Mouse (Mus musculus): ENCODE results near the gene Vmn1r233. TPM values are rescaled to one million over a fixed set of nuclear protein-coding genes. Genes with fewer than 3 reads are reported as not detected.

Vmn1r233 gene
- polyA plus RNA-seq (2014; fragmentation: Nextera tagmentation; extraction: Ambion mirVana): not detected in 2 replicates

DNA sequence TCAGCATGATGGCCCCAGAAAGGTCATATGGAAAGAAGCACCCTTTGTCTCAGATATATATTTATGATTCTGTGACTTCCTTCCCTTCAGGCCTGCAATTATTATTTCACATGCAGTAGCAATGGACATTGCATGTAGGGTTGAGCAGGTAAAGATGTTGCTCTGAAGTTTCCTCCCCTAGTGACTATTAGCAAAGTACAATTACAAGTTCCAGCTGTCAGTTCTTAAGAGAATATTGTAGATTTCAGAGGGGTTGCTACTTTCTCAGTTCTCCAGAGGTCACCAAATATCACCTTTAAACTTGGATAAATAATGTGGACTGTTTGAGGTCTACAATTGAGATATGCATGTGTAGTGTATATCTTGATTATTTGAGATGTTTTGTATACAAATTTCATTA, at the start of gene Vmn1r233:
TSS of gene Vmn1r233 (minus strand) at position 101 of the 400 bp plus-strand sequence.
- ATAC-seq (replicated peaks; ENCODE audit: low FRiP score, low TSS enrichment, low read depth): no peak
- H3K4me1 ChIP-seq (replicated peaks; ENCODE audit: control insufficient read depth, insufficient read depth, low read length): no peaks in the 10 kb centered on the region
- no peak within 1 kb of the TSS for H3K27ac ChIP-seq (ENCODE audit: low read depth)
- DNase-seq (ENCODE audit: low spot score): no peak
- H3K4me3 ChIP-seq (ENCODE audit: low read depth, low read length): no peak within 1 kb of the TSS
- H3K36me3 ChIP-seq (ENCODE audit: control insufficient read depth, insufficient read depth, low read length): no peaks in the 10 kb centered on the region
- H3K9ac ChIP-seq (ENCODE audit: low read length): no peak within 1 kb of the TSS
- H3K9me3 ChIP-seq (ENCODE audit: control insufficient read depth, low read length): no peaks in the 10 kb centered on the region
- H3K4me2 ChIP-seq (ENCODE audit: low read length): no peak within 1 kb of the TSS
- no peaks in the 10 kb centered on the region for H3K27me3 ChIP-seq (replicated peaks; ENCODE audit: control insufficient read depth, insufficient read depth, low read length)

DNA sequence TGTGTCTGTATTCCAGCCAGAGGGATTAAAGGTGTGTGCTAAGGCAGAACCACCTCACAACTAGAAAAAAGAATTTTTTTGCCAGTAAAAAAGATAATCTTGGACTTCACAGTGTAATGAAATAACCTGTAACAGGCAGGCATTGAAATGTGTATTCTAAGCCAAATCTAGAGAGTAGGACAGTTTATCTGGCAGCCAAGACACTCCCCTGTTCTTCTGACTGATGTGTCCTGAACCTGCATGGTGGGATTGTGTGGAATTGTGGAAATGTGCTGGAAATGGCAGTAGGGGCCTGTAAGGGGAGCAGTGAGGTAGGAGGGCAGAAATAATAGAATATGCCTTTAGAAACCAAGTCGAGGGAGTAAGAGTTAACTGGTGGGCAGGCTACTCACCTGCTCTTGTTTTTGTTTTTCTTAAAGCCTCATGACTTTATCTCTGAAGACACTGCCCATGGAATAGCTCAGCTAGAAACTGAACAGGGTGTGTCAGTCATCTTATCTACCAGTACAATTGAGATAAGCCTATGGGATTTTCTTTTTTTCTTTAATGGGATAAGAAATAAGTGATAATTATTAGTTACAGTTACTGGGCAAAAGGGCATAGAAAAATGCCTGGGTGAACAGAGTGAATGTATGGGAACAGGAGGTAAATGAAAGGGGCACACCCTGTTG, 22.3 kb upstream of the Vmn1r233 start:
- no peak overlapping the region for H3K27ac ChIP-seq (ENCODE audit: low read depth)
- H3K9ac ChIP-seq (ENCODE audit: low read length): no peak overlapping the region
- H3K27me3 ChIP-seq (replicated peaks; ENCODE audit: control insufficient read depth, insufficient read depth, low read length): no peaks in the 10 kb centered on the region
- H3K4me3 ChIP-seq (ENCODE audit: low read depth, low read length): no peak overlapping the region
- 91% methylated on average over 1 of the region's 1 CpGs for WGBS
- no peaks in the 10 kb centered on the region for H3K4me1 ChIP-seq (replicated peaks; ENCODE audit: control insufficient read depth, insufficient read depth, low read length)
- H3K4me2 ChIP-seq (ENCODE audit: low read length): no peak overlapping the region
- no peaks in the 10 kb centered on the region for H3K9me3 ChIP-seq (ENCODE audit: control insufficient read depth, low read length)
- H3K36me3 ChIP-seq (ENCODE audit: control insufficient read depth, insufficient read depth, low read length): peaks cover 79% of the 10 kb centered on the region
- no peak for ATAC-seq (replicated peaks; ENCODE audit: low FRiP score, low TSS enrichment, low read depth)
- no peak for DNase-seq (ENCODE audit: low spot score)

DNA sequence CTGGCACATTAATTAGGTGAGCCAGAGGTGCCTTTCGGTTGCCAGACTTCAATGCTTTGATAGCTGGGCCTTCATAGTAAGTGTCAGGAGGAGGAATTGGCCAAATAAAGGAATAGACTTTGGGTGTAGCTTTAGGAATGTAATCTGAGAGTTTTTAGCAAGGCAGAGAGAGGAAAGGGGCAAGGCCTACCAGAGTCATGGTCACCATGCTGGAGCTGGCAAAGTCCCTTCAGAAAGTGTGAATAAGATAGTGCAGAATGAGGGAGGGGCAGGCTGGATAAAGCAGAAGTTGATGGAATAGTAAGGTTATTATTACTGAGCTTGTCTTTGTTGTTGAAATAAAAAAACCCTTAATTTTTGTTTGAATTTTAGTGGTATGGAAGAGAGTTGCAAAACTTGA, 13.5 kb upstream of the Vmn1r233 start:
- Histone ChIP-seq H3K9me3 (ENCODE audit: control insufficient read depth, low read length) (no peaks in the 10 kb centered on the region), H3K4me3 (ENCODE audit: low read depth, low read length) (peak overlapping the region; percentile 75), H3K4me1 (replicated peaks; ENCODE audit: control insufficient read depth, insufficient read depth, low read length) (peaks cover 8% of the 10 kb centered on the region), H3K27ac (ENCODE audit: low read depth) (peak overlapping the region; percentile 89; the same call in 1 of the 2 replicates), H3K9ac (ENCODE audit: low read length) (peak overlapping the region; percentile 59), H3K36me3 (ENCODE audit: control insufficient read depth, insufficient read depth, low read length) (peaks cover 28% of the 10 kb centered on the region), H3K27me3 (replicated peaks; ENCODE audit: control insufficient read depth, insufficient read depth, low read length) (no peaks in the 10 kb centered on the region), H3K4me2 (ENCODE audit: low read length) (peak overlapping the region; percentile 63)
- 30% methylated on average over 1 of the region's 1 CpGs for WGBS
- ATAC-seq (replicated peaks; ENCODE audit: low FRiP score, low TSS enrichment, low read depth): no peak
- DNase-seq (ENCODE audit: low spot score): no peak

DNA sequence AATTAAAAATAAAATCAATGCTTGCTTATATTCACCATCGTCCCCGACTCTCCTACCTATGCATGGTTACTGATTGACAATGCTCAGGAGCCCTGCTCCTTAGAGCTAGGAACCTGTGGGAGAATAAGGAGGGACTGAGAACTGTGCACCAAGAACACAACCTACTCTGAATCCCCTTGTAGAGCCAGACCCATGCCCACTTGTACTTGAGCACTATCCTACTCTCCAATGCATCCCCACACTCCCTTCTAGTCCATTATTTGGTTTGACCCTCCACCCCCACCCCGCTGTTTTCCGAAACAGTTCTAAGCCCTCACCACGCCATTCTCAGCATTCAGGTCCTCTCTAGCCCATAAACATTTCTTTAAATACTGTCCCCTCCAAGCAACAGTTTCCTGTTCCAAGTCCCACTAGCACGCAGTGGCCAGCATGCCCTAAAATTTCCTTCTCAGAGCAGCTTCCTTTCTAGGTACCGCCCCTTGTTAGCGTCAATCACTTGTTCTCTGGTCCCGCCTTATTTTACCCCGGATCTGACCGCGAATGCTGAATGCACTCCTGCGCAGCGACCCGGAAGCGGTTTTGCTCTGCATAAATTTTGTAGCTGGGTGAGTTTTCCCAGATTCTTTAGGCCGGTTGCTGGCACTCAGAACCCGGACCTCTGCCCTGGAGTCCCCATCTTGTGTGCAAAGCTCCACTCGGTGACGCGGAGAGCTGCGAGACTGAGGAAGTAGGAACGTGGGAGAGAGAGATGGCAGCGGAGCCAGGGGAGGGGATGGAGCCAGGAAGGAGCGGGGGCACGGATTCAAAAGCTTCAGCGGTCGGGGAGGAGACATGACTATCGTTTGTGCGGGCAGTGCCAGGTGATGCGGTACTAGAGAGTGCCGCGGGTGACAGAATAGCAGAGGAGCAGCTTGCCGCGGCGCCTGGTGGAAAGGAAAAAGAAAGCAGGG, 12.4 kb upstream of the Vmn1r233 start, which contains the start of gene Zfp160:
TSS of gene Zfp160 (plus strand) at position 522 of the 950 bp plus-strand sequence.
- no peaks in the 10 kb centered on the region for H3K27me3 ChIP-seq (replicated peaks; ENCODE audit: control insufficient read depth, insufficient read depth, low read length)
- H3K4me3 ChIP-seq (ENCODE audit: low read depth, low read length): peak within 1 kb of the TSS; percentile 75
- H3K27ac ChIP-seq (ENCODE audit: low read depth): peak within 1 kb of the TSS; percentile 89
- 6% methylated on average over 36 of the region's 36 CpGs for WGBS
- peak within 1 kb of the TSS; percentile 63 for H3K4me2 ChIP-seq (ENCODE audit: low read length)
- H3K4me1 ChIP-seq (replicated peaks; ENCODE audit: control insufficient read depth, insufficient read depth, low read length): peaks cover 8% of the 10 kb centered on the region
- H3K36me3 ChIP-seq (ENCODE audit: control insufficient read depth, insufficient read depth, low read length): peaks cover 25% of the 10 kb centered on the region
- H3K9ac ChIP-seq (ENCODE audit: low read length): peak within 1 kb of the TSS; percentile 59
- peak; percentile 98 for ATAC-seq (replicated peaks; ENCODE audit: low FRiP score, low TSS enrichment, low read depth)
- peak; percentile 87 for DNase-seq (ENCODE audit: low spot score)
- no peaks in the 10 kb centered on the region for H3K9me3 ChIP-seq (ENCODE audit: control insufficient read depth, low read length)

DNA sequence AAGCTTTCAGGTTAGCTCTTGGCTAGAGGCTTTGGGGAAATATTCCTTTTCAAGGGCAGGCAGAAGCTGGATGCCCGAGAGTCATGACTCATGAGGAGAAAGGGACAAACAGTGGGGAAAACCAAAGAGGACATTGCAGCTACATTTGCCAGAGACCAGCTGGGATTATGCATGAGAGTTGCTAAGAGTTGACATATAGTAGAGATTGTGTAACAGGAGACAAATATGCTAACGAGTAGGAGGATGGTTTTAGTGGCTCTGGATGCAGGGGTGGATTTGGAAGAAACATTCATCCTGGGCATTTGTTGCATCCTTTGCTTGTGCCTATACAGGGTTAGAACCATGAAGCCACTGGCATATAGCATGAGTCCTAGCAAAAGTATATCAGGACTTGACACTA, 2.5 kb downstream of the Vmn1r233 start:
- Histone ChIP-seq H3K4me1 (replicated peaks; ENCODE audit: control insufficient read depth, insufficient read depth, low read length) (no peaks in the 10 kb centered on the region), H3K4me3 (ENCODE audit: low read depth, low read length) (no peak overlapping the region), H3K4me2 (ENCODE audit: low read length) (no peak overlapping the region), H3K9ac (ENCODE audit: low read length) (no peak overlapping the region), H3K27ac (ENCODE audit: low read depth) (no peak overlapping the region), H3K27me3 (replicated peaks; ENCODE audit: control insufficient read depth, insufficient read depth, low read length) (no peaks in the 10 kb centered on the region), H3K9me3 (ENCODE audit: control insufficient read depth, low read length) (no peaks in the 10 kb centered on the region), H3K36me3 (ENCODE audit: control insufficient read depth, insufficient read depth, low read length) (no peaks in the 10 kb centered on the region)
- WGBS: 77% methylated on average over 2 of the region's 2 CpGs
- ATAC-seq (replicated peaks; ENCODE audit: low FRiP score, low TSS enrichment, low read depth) (no peak), DNase-seq (ENCODE audit: low spot score) (no peak)

DNA sequence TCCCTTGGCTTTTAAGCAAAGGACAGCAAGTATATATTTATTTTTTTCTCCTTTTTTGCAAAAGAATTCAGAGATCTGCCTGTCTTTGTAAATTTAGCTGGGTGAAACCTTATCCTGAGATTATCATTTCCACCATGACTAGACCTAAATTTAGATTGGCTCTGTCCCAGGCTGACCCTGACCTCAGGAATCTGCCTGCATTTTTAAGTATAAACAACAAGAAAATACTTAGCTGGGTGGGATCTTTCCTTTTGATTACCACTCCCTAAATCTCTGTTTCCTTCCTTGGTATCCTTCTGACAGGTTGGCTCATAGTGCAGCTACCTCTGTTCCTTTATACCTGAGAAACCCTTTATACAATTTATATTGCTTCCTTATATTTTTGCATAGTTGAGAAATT, 29.6 kb downstream of the Vmn1r233 start:
- Histone ChIP-seq H3K27me3 (replicated peaks; ENCODE audit: control insufficient read depth, insufficient read depth, low read length) (no peaks in the 10 kb centered on the region), H3K4me2 (ENCODE audit: low read length) (no peak overlapping the region), H3K27ac (ENCODE audit: low read depth) (no peak overlapping the region), H3K9ac (ENCODE audit: low read length) (no peak overlapping the region), H3K36me3 (ENCODE audit: control insufficient read depth, insufficient read depth, low read length) (peaks cover 83% of the 10 kb centered on the region), H3K4me3 (ENCODE audit: low read depth, low read length) (no peak overlapping the region), H3K4me1 (replicated peaks; ENCODE audit: control insufficient read depth, insufficient read depth, low read length) (no peaks in the 10 kb centered on the region), H3K9me3 (ENCODE audit: control insufficient read depth, low read length) (no peaks in the 10 kb centered on the region)
- DNase-seq (ENCODE audit: low spot score): no peak
- ATAC-seq (replicated peaks; ENCODE audit: low FRiP score, low TSS enrichment, low read depth): no peak

DNA sequence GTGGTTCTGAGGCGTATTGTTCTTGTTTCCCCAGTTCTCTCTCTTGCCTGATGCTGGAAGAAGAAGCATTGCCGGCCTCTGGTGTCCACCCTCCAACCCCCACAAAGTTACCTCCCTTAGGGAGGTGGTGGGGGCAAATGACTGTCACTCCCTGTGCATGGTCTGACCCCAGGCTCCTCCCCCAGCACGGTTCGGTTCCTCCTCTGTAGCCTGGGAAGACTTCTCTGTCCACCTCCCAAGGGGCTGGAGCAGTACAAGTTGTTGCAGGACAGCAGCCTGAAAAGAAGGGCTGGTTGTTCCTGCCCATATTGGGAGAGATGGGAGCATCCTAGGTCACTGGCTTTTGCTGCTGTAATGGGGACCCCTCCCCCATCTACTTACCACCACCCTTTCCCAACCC, 30.8 kb downstream of the Vmn1r233 start:
- 92% methylated on average over 4 of the region's 4 CpGs for WGBS

DNA sequence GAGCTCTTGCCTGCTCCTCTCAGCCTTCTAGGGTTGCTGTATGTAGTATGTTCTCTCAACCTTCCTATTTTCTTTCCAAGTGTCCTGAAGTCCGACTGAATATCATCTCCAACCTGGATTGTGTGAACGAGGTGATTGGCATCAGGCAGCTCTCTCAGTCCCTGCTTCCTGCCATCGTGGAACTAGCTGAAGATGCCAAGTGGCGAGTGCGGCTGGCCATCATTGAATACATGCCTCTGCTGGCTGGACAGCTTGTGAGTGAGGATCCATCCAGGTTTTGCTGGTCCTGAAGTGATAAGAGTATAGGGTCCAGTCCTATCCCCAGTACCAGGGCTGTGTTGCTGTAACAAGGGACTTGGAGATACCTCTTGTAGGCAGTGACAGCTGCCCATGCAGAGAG, 35.9 kb downstream of the Vmn1r233 start:
- Histone ChIP-seq H3K9me3 (ENCODE audit: control insufficient read depth, low read length) (no peaks in the 10 kb centered on the region), H3K4me2 (ENCODE audit: low read length) (no peak overlapping the region), H3K27ac (ENCODE audit: low read depth) (no peak overlapping the region), H3K4me1 (replicated peaks; ENCODE audit: control insufficient read depth, insufficient read depth, low read length) (no peaks in the 10 kb centered on the region), H3K36me3 (ENCODE audit: control insufficient read depth, insufficient read depth, low read length) (peaks cover 100% of the 10 kb centered on the region), H3K9ac (ENCODE audit: low read length) (no peak overlapping the region), H3K4me3 (ENCODE audit: low read depth, low read length) (no peak overlapping the region), H3K27me3 (replicated peaks; ENCODE audit: control insufficient read depth, insufficient read depth, low read length) (no peaks in the 10 kb centered on the region)
- DNase-seq (ENCODE audit: low spot score) (no peak), ATAC-seq (replicated peaks; ENCODE audit: low FRiP score, low TSS enrichment, low read depth) (no peak)
- 91% methylated on average over 5 of the region's 5 CpGs for WGBS

More for the DNA sequence above, 30.8 kb downstream of the Vmn1r233 start:
- DNase-seq (ENCODE audit: low spot score) (no peak), ATAC-seq (replicated peaks; ENCODE audit: low FRiP score, low TSS enrichment, low read depth) (no peak)
- H3K9ac ChIP-seq (ENCODE audit: low read length): no peak overlapping the region
- no peaks in the 10 kb centered on the region for H3K4me1 ChIP-seq (replicated peaks; ENCODE audit: control insufficient read depth, insufficient read depth, low read length)
- H3K27me3 ChIP-seq (replicated peaks; ENCODE audit: control insufficient read depth, insufficient read depth, low read length): no peaks in the 10 kb centered on the region
- no peak overlapping the region for H3K4me2 ChIP-seq (ENCODE audit: low read length)
- H3K9me3 ChIP-seq (ENCODE audit: control insufficient read depth, low read length): no peaks in the 10 kb centered on the region
- H3K27ac ChIP-seq (ENCODE audit: low read depth): no peak overlapping the region
- peaks cover 95% of the 10 kb centered on the region for H3K36me3 ChIP-seq (ENCODE audit: control insufficient read depth, insufficient read depth, low read length)
- H3K4me3 ChIP-seq (ENCODE audit: low read depth, low read length): no peak overlapping the region

Data from intestine, embryonic 14.5 days (tissue).